Mouse (Mus musculus) liver, embryonic 14.5 days (tissue): ENCODE measurements around the gene Ripor1.

ENCODE experiments used
- CTCF ChIP-seq: IDR thresholded peaks from 2 replicates; pipeline ENCODE4 v1.5.1; 2016; ENCODE audit warnings: antibody characterized with exemption, low read depth, control low read depth
- EP300 ChIP-seq: IDR thresholded peaks from 2 replicates; pipeline ENCODE4 v1.6.1; 2016; ENCODE audit warnings: antibody characterized with exemption, low read depth

DNA sequence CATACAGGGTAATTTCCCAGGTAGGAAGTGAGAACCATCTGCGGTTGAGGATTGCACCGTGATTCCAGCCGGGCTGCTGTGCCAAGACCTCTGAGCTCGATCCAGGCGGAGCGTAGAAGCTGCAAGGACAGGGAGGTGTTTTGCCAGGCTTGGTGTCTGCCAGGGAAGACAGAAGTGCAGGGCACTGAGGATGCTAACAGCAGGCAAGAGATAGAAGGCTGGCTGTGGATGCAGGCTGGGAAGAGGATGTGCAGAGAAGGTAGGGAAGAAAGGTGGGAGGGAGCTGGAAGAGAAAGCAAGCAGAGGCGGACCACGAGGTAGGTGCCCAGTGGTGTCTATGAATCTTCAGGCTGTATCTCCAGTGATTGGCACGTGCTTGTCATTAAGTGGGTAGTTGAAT, 6.8 kb downstream of the Ripor1 start:
- no peak for TF ChIP-seq CTCF
- no peak for TF ChIP-seq EP300
